Mouse (Mus musculus): ENCODE results near the gene Ubr7. TPM values are rescaled to one million over a fixed set of nuclear protein-coding genes. Genes with fewer than 3 reads are reported as not detected.

Gene Ubr7
- polyA plus RNA-seq, 1 experiment from 2014 or later = 43.1 TPM

- H3K9ac ChIP-seq = no peak overlapping the region
- 87% methylated on average over 6 of the region's 6 CpGs for WGBS
- no peak overlapping the region for H3K4me3 ChIP-seq
- H3K4me2 ChIP-seq = no peak overlapping the region
- H3K4me1 ChIP-seq = peaks cover 4% of the 10 kb centered on the region; the same call in 1 of the 2 replicates
- H3K36me3 ChIP-seq = no peaks in the 10 kb centered on the region
- no peaks in the 10 kb centered on the region for H3K27me3 ChIP-seq
- ATAC-seq (ENCODE audit: borderline replicate concordance, extremely low read depth, low FRiP score, low TSS enrichment) = no peak
- H3K27ac ChIP-seq = no peak overlapping the region
- H3K9me3 ChIP-seq = no peaks in the 10 kb centered on the region
These were observed 32.6 kb upstream of the Ubr7 start for GRCm38 (mm10) chr12:102725146-102725545.

GRCm38 (mm10) chr12:102725761-102726175 is 32.0 kb upstream of the Ubr7 start:
- Histone ChIP-seq H3K9me3 (no peaks in the 10 kb centered on the region), H3K4me2 (no peak overlapping the region), H3K4me3 (no peak overlapping the region), H3K36me3 (no peaks in the 10 kb centered on the region), H3K9ac (no peak overlapping the region), H3K4me1 (peaks cover 10% of the 10 kb centered on the region; the same call in 1 of the 2 replicates), H3K27ac (no peak overlapping the region), H3K27me3 (no peaks in the 10 kb centered on the region)
- 57% methylated on average over 7 of the region's 7 CpGs for WGBS
- no peak for ATAC-seq (ENCODE audit: borderline replicate concordance, extremely low read depth, low FRiP score, low TSS enrichment)

- H3K27ac ChIP-seq = 0 out of 2 replicates have a peak overlapping the region, but pooled peaks have one; percentile 51
- 31% methylated on average over 26 of the region's 26 CpGs for WGBS
- H3K9ac ChIP-seq = no peak overlapping the region
- H3K4me3 ChIP-seq = peak overlapping the region; percentile 22
- no peaks in the 10 kb centered on the region for H3K36me3 ChIP-seq
- peak overlapping the region; percentile 49 for H3K4me2 ChIP-seq
- H3K9me3 ChIP-seq = no peaks in the 10 kb centered on the region
- H3K4me1 ChIP-seq = peaks cover 15% of the 10 kb centered on the region; the same call in 1 of the 2 replicates
- ATAC-seq (ENCODE audit: borderline replicate concordance, extremely low read depth, low FRiP score, low TSS enrichment) = peak; percentile 94
- H3K27me3 ChIP-seq = no peaks in the 10 kb centered on the region
These were observed 27.6 kb upstream of the Ubr7 start for GRCm38 (mm10) chr12:102729855-102730797.

DNA sequence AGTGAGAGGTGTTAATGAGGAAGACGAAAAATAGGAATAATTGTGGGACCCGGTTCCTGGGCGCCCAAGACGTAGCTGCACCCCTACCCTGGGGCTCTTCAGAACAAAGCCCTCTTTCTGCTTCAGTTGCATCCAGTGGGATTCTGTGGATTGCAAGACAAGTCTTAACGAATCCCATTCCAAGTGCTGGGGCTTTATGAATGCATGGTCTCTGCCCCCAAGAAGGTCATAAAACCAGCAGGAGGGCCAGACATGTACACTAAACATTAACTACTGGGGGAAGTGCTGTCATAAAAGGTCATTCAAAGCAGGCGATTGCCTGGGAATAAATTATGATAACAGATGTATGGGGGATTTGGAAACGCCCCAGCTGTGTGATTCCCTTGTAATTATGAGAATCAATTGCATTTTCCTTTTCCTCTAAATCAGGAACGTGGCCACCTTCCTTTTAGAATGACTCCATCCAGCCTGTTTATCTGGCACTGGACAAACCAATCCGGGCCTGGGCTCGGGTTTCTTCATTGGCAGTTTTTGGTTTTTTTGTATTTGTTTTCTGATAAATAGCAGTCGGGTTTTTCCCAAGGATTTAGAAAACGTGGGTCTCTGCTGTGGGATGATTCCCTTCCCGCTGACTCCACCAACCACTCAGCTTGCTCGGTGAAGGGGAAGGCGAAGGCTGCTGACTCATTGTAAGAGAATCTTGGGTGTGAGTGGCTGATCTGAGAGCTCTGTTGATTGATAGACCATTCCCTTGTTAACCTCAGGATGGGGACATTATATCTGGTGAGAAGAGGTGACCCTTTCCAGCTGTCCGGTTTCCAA is 26.8 kb upstream of the Ubr7 start:
- 0 out of 2 replicates have a peak overlapping the region, but pooled peaks have one; percentile 51 for H3K27ac ChIP-seq
- H3K4me1 ChIP-seq = peaks cover 15% of the 10 kb centered on the region; the same call in 1 of the 2 replicates
- H3K9me3 ChIP-seq = no peaks in the 10 kb centered on the region
- peak; percentile 1; the same call in 1 of the 2 replicates for ATAC-seq (ENCODE audit: borderline replicate concordance, extremely low read depth, low FRiP score, low TSS enrichment)
- peak overlapping the region; percentile 22; the same call in 1 of the 2 replicates for H3K4me3 ChIP-seq
- H3K4me2 ChIP-seq = peak overlapping the region; percentile 49
- H3K9ac ChIP-seq = no peak overlapping the region
- 33% methylated on average over 16 of the region's 16 CpGs for WGBS
- no peaks in the 10 kb centered on the region for H3K36me3 ChIP-seq
- no peaks in the 10 kb centered on the region for H3K27me3 ChIP-seq

DNA sequence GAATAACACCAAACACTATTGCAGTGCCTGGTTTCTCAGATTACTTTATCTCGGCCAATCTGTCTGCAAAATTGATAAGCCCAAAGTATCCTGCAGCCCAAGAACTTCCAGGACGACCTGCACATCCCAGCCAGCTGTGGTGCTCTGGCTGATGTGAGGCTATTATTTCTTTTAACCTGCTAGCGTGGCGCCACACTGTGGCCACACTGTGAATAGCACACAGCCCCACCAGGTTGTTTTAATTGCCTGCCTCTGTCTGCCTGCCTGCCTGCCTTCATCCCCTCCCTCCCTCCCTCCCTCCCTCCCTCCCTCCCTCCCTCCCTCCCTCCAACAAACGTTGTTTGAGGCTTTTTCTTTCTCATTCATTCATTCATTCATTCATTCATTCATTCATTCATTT is 24.4 kb upstream of the Ubr7 start:
- no peak for ATAC-seq (ENCODE audit: borderline replicate concordance, extremely low read depth, low FRiP score, low TSS enrichment)

DNA sequence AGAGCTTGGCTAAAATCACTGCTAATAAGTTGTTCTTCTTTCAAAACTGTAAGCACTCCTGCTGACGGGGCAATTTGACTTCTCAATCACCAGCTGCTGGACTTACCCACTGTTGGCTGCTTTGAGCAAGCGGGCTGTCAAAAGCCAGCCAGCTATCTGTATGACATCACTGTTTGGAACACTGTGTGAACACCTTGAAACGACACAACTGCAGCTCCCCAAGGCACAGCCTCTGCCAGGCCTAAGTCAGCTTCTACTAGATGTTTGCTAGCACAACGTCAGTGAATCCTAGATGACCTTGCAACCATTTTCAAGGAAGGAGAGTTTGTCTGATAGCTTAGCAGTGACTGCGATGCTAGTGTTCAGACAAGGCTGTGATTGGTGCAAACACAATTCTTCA is 18.7 kb upstream of the Ubr7 start:
- Histone ChIP-seq H3K9ac (no peak overlapping the region), H3K27ac (no peak overlapping the region), H3K4me3 (no peak overlapping the region), H3K4me2 (no peak overlapping the region), H3K4me1 (peaks cover 11% of the 10 kb centered on the region), H3K9me3 (no peaks in the 10 kb centered on the region), H3K27me3 (no peaks in the 10 kb centered on the region), H3K36me3 (no peaks in the 10 kb centered on the region)
- WGBS = 69% methylated on average over 5 of the region's 5 CpGs
- ATAC-seq (ENCODE audit: borderline replicate concordance, extremely low read depth, low FRiP score, low TSS enrichment) = no peak

More for the DNA sequence above, 24.4 kb upstream of the Ubr7 start:
- Histone ChIP-seq H3K27ac (no peak overlapping the region), H3K36me3 (no peaks in the 10 kb centered on the region), H3K9me3 (no peaks in the 10 kb centered on the region), H3K4me3 (no peak overlapping the region), H3K4me1 (peaks cover 15% of the 10 kb centered on the region; the same call in 1 of the 2 replicates), H3K9ac (no peak overlapping the region), H3K27me3 (no peaks in the 10 kb centered on the region), H3K4me2 (no peak overlapping the region)
- WGBS = 7% methylated on average over 5 of the region's 5 CpGs

DNA sequence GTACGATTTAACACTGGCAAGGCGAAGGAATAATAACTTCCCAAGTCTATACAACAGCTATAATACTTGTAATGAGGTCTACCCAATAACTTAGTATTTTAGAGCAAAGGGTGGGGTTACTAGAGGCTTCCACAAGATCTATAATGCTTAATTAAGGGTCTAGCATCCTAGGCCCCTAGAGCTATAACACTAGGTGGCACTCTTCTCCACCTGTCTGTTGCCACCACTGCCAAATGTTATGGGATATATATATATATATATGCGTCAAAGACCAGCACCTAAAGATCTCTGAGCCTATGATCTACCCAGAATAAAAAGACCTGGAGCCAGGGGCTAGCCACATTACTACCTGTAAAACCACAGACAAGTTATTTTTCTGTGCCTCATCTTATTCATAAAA is 17.5 kb upstream of the Ubr7 start:
- H3K9ac ChIP-seq = no peak overlapping the region
- H3K4me3 ChIP-seq = no peak overlapping the region
- no peaks in the 10 kb centered on the region for H3K27me3 ChIP-seq
- H3K9me3 ChIP-seq = no peaks in the 10 kb centered on the region
- H3K4me1 ChIP-seq = peaks cover 20% of the 10 kb centered on the region
- WGBS = 66% methylated on average over 3 of the region's 3 CpGs
- H3K27ac ChIP-seq = no peak overlapping the region
- H3K36me3 ChIP-seq = no peaks in the 10 kb centered on the region
- H3K4me2 ChIP-seq = no peak overlapping the region
- ATAC-seq (ENCODE audit: borderline replicate concordance, extremely low read depth, low FRiP score, low TSS enrichment) = no peak

DNA sequence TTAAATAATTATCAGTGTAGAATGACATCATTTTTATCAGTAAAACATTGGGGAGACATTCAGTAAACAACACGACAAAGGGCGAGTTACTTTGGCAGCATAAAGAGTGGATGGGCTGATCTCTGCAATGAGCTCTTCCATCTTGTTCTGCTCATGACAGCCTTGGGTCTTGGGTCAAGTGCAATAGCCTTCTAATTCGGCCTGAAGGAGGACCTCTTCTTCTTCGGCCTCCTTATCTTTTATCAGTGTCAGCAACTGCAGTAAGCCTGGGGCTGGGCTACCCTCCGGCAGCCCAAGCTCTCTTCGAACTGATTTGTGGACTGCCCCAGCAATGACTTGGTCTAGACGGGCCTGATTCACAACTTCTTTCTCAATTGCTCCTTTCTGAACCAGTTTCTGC is 15.7 kb upstream of the Ubr7 start:
- WGBS = 68% methylated on average over 7 of the region's 7 CpGs
- Histone ChIP-seq H3K4me3 (no peak overlapping the region), H3K27me3 (no peaks in the 10 kb centered on the region), H3K9me3 (no peaks in the 10 kb centered on the region), H3K4me1 (peaks cover 20% of the 10 kb centered on the region), H3K27ac (no peak overlapping the region), H3K9ac (no peak overlapping the region), H3K36me3 (no peaks in the 10 kb centered on the region), H3K4me2 (no peak overlapping the region)
- ATAC-seq (ENCODE audit: borderline replicate concordance, extremely low read depth, low FRiP score, low TSS enrichment) = no peak

DNA sequence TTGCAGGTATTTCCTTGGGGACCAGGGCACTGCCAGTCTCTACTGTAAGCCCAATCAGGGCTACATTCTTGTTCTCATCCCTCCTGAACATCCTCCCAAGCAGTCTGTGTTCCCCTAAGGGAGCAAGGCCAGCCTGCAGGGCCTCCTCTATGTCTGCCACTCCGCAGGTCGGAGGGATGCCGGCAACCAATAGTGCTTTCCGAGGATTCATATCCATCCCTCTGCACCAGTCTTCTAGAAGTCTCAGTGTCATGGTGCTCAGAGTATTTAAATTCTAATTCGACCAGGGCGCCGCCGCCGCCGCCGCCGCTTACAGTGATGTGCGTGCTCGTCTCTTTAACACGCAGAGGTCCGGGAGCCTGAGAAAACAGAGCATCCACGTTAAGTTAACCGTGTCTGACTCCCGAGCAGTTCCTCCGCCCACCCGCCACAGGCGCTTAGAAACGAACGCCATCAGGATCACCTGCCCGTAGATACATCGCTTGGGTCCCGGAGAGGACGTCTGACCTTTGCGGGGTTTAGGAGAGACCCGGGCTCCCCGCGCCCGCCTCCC is 14.7 kb upstream of the Ubr7 start:
- WGBS = under 1% methylated on average over 33 of the region's 33 CpGs
- H3K4me3 ChIP-seq = peak overlapping the region; percentile 89

GRCm38 (mm10) chr12:102743589-102744574 is 13.9 kb upstream of the Ubr7 start, which contains the start of the genes Moap1 and Tmem251:
Gene Moap1 (minus strand): TSS chr12:102743661.
Gene Tmem251 (plus strand): TSS chr12:102743762.
- peak within 1 kb of the TSS; percentile 82 for H3K4me2 ChIP-seq
- under 1% methylated on average over 60 of the region's 63 CpGs for WGBS
- peak; percentile 97 for ATAC-seq (ENCODE audit: borderline replicate concordance, extremely low read depth, low FRiP score, low TSS enrichment)

More for the DNA sequence above, 14.7 kb upstream of the Ubr7 start:
- Histone ChIP-seq H3K9ac (peak overlapping the region; percentile 87), H3K27ac (peak overlapping the region; percentile 92; the same call in 1 of the 2 replicates), H3K4me2 (peak overlapping the region; percentile 82), H3K27me3 (no peaks in the 10 kb centered on the region), H3K9me3 (no peaks in the 10 kb centered on the region), H3K4me1 (peaks cover 20% of the 10 kb centered on the region), H3K36me3 (peaks cover 3% of the 10 kb centered on the region; the same call in 1 of the 2 replicates)
- ATAC-seq (ENCODE audit: borderline replicate concordance, extremely low read depth, low FRiP score, low TSS enrichment) = no peak

More at GRCm38 (mm10) chr12:102743589-102744574, 13.9 kb upstream of the Ubr7 start, which contains the start of the genes Moap1 and Tmem251:
- no peaks in the 10 kb centered on the region for H3K27me3 ChIP-seq
- peak within 1 kb of the TSS; percentile 89 for H3K4me3 ChIP-seq
- H3K36me3 ChIP-seq = peaks cover 6% of the 10 kb centered on the region; the same call in 1 of the 2 replicates
- no peaks in the 10 kb centered on the region for H3K9me3 ChIP-seq
- peak within 1 kb of the TSS; percentile 87 for H3K9ac ChIP-seq
- H3K4me1 ChIP-seq = peaks cover 20% of the 10 kb centered on the region
- H3K27ac ChIP-seq = peak within 1 kb of the TSS; percentile 92
